Mouse (Mus musculus) NIH3T3 (cell line): Measurements from ENCODE around the gene Rnf126.

Source experiments
- DNase-seq: peaks from one replicate; pipeline ENCODE4 v3.0.0-alpha.2; 2012; ENCODE audit warnings: low read depth

Gene Rnf126

GRCm38 (mm10) chr10:79766508-79767325 is at the start of gene Rnf126:
Rnf126 (minus strand) TSS chr10:79766952.
- DNase-seq: peak; percentile 100

GRCm38 (mm10) chr10:79815671-79816494 is 49.1 kb upstream of the Rnf126 start:
- DNase-seq: no peak

GRCm38 (mm10) chr10:79814271-79814842 is 47.6 kb upstream of the Rnf126 start:
- DNase-seq: no peak

GRCm38 (mm10) chr10:79811736-79812637 is 45.2 kb upstream of the Rnf126 start:
- DNase-seq: peak; percentile 91

- no peak for DNase-seq
Observed at GRCm38 (mm10) chr10:79808728-79809127, 42.0 kb upstream of the Rnf126 start.

- DNase-seq: no peak
Observed at GRCm38 (mm10) chr10:79807826-79808225, 41.1 kb upstream of the Rnf126 start.

GRCm38 (mm10) chr10:79806972-79807371 is 40.2 kb upstream of the Rnf126 start:
- DNase-seq: peak; percentile 35

- no peak for DNase-seq
Observed at GRCm38 (mm10) chr10:79806331-79806730, 39.6 kb upstream of the Rnf126 start.

- DNase-seq: no peak
Observed at GRCm38 (mm10) chr10:79805636-79806035, 38.9 kb upstream of the Rnf126 start.

- DNase-seq: no peak
Observed at GRCm38 (mm10) chr10:79803716-79804323, 37.1 kb upstream of the Rnf126 start.

GRCm38 (mm10) chr10:79802331-79802971 is 35.7 kb upstream of the Rnf126 start:
- peak; percentile 90 for DNase-seq

- DNase-seq: peak; percentile 60
Observed at GRCm38 (mm10) chr10:79801837-79802236, 35.1 kb upstream of the Rnf126 start.

- no peak for DNase-seq
Observed at GRCm38 (mm10) chr10:79800508-79800907, 33.8 kb upstream of the Rnf126 start.

- DNase-seq: no peak
Observed at GRCm38 (mm10) chr10:79798289-79798928, 31.7 kb upstream of the Rnf126 start.

GRCm38 (mm10) chr10:79797326-79797725 is 30.6 kb upstream of the Rnf126 start:
- DNase-seq: no peak

- DNase-seq: no peak
Observed at GRCm38 (mm10) chr10:79795905-79796304, 29.2 kb upstream of the Rnf126 start.

- peak; percentile 47 for DNase-seq
Observed at GRCm38 (mm10) chr10:79794491-79794931, 27.8 kb upstream of the Rnf126 start.

GRCm38 (mm10) chr10:79793738-79794490 is 27.2 kb upstream of the Rnf126 start:
- peak; percentile 53 for DNase-seq

- peak; percentile 93 for DNase-seq
Observed at GRCm38 (mm10) chr10:79793051-79793737, 26.4 kb upstream of the Rnf126 start, which contains the start of gene Palm. Palm (plus strand) TSS chr10:79793572.
